Mouse (Mus musculus) spleen, adult 2 months (tissue): ENCODE measurements around the gene Ghdc. TPM values are rescaled to one million over a fixed set of nuclear protein-coding genes. Genes with fewer than 3 reads are reported as not detected.
A peak's percentile ranks its signal among the peaks of the same experiment; 100 is the strongest.

ENCODE experiments used
- DNase-seq, 2 experiments: peaks; one replicate each; pipeline versions ENCODE4 v3.0.0 to v3.0.0-alpha.2; 2012 to 2021; ENCODE audit warnings: low spot score in 2 of 2, low read depth in 1 of 2
- H3K27ac ChIP-seq: fragments of 200-500 bp; 2 replicates; pipeline ENCODE4 v1.5.1; 2012; ENCODE audit warnings: low read length, inconsistent platforms; ENCODE audit not compliant: insufficient read depth
- H3K27me3 ChIP-seq: fragments of 200-500 bp; 2 replicates; pipeline ENCODE4 v1.6.1; 2012; ENCODE audit warnings: mild to moderate bottlenecking, moderate library complexity, low read length, inconsistent platforms; ENCODE audit not compliant: control insufficient read depth, insufficient read depth
- H3K36me3 ChIP-seq: fragments of 200-500 bp; 2 replicates; pipeline ENCODE4 v1.6.1; 2012; ENCODE audit warnings: mild to moderate bottlenecking, low read length, inconsistent platforms; ENCODE audit not compliant: control insufficient read depth, insufficient read depth
- H3K4me1 ChIP-seq: fragments of 200-500 bp; 2 replicates; pipeline ENCODE4 v1.6.1; 2011; ENCODE audit warnings: inconsistent platforms; ENCODE audit not compliant: control insufficient read depth, insufficient read depth, insufficient read length
- H3K4me3 ChIP-seq: fragments of 200-500 bp; 2 replicates; pipeline ENCODE4 v1.5.1; 2011; ENCODE audit warnings: mild to moderate bottlenecking, inconsistent platforms; ENCODE audit not compliant: insufficient read depth, insufficient read length; ENCODE audit errors: extremely low read depth
- CTCF ChIP-seq: fragments of 200-500 bp; IDR thresholded peaks from 2 replicates; pipeline ENCODE4 v1.5.1; 2011; ENCODE audit warnings: mild to moderate bottlenecking, inconsistent platforms; ENCODE audit not compliant: insufficient read depth, insufficient read length, insufficient replicate concordance; ENCODE audit errors: extremely low read depth
- POLR2A ChIP-seq: fragments of 200-500 bp; IDR thresholded peaks from 2 replicates; pipeline ENCODE4 v1.6.1; 2011; ENCODE audit warnings: low read depth, low read length, inconsistent platforms
- WGBS: fragments of 180-500 bp; shearing (Covaris S2); methylation state at CpG from one replicate; pipeline ENCODE4 v1.1.7; 2018; 5-methylcytosine and 5-hydroxymethylcytosine counted together
- polyA plus RNA-seq: library from polyadenylated mRNA; depleted of rRNA; stranded (reverse); fragments of >200 nt; gene quantifications from 2 replicates; pipeline ENCODE4 v1.2.3, GENCODE M21; 2012

The Ghdc gene
- polyA plus RNA-seq, 1 experiment, result 7.8 TPM

- Histone ChIP-seq H3K27me3 (no peaks in the 10 kb centered on the region), H3K4me1 (no peaks in the 10 kb centered on the region; the same call in 1 of the 2 replicates), H3K27ac (no peak overlapping the region), H3K36me3 (no peaks in the 10 kb centered on the region), H3K4me3 (no peak overlapping the region)
- no peak for DNase-seq
- 66% methylated on average over 25 of the region's 25 CpGs for WGBS
- no peak for TF ChIP-seq POLR2A
- no peak for TF ChIP-seq CTCF
Measured at GRCm38 (mm10) chr11:100749469-100749868, 21.3 kb downstream of the Ghdc start.

- Histone ChIP-seq H3K4me1 (no peaks in the 10 kb centered on the region; the same call in 1 of the 2 replicates), H3K36me3 (no peaks in the 10 kb centered on the region), H3K27ac (no peak overlapping the region), H3K4me3 (no peak overlapping the region), H3K27me3 (no peaks in the 10 kb centered on the region)
- TF ChIP-seq CTCF, result no peak
- TF ChIP-seq POLR2A, result no peak
- WGBS, result 50% methylated on average over 4 of the region's 4 CpGs
- no peak for DNase-seq
Measured at GRCm38 (mm10) chr11:100748620-100749019, 22.1 kb downstream of the Ghdc start.

DNA sequence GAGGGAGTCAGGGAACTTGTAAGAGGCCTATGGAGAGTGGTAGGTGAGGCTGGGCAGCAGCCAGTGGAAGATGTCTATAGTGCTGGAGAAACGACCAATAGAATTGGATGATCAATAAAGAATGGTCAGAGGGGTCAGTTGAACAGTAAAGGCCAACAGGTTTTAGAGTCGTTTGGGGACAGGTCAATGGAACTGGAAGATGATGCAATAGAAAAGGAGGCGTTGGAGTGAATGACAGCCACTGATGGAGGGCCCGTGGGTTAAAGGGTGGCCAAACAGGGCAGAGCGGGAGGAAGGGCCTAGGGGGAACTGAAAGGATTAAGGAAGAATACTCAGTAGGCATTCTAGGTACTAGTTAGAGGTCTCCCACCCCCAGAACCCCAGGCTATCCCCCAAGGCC, 23.6 kb downstream of the Ghdc start:
- DNase-seq, result no peak
- H3K27me3 ChIP-seq, result no peaks in the 10 kb centered on the region
- no peak overlapping the region for H3K27ac ChIP-seq
- TF ChIP-seq CTCF (no peak), POLR2A (no peak)
- no peaks in the 10 kb centered on the region; the same call in 1 of the 2 replicates for H3K4me1 ChIP-seq
- no peak overlapping the region for H3K4me3 ChIP-seq
- 76% methylated on average over 5 of the region's 5 CpGs for WGBS
- no peaks in the 10 kb centered on the region for H3K36me3 ChIP-seq

DNA sequence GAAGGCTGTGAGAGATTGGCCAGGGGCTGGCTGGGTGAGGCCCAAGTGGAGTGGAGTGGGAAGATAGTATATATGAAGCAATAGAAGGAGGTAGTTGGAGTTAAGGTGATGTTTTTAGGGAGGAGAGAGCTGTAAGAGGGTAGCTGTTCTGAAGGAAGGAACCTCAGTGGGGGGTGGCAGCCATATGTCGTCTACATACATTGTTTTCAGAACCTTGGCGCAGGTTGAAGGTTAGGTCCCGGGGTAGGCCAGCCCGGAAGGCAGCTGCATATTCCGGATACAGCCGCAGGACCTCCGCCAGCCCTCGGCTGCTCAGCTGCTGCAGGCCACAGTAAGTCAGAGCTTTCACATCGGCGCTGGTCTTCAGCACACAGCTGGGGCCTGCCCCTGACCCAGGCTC, 24.2 kb downstream of the Ghdc start:
- no peaks in the 10 kb centered on the region; the same call in 1 of the 2 replicates for H3K4me1 ChIP-seq
- no peaks in the 10 kb centered on the region for H3K27me3 ChIP-seq
- no peak overlapping the region for H3K27ac ChIP-seq
- 91% methylated on average over 10 of the region's 10 CpGs for WGBS
- H3K36me3 ChIP-seq, result no peaks in the 10 kb centered on the region
- TF ChIP-seq POLR2A (no peak), CTCF (no peak)
- H3K4me3 ChIP-seq, result no peak overlapping the region
- DNase-seq, result no peak

- no peak overlapping the region for H3K4me3 ChIP-seq
- H3K36me3 ChIP-seq, result no peaks in the 10 kb centered on the region
- no peaks in the 10 kb centered on the region for H3K27me3 ChIP-seq
- TF ChIP-seq CTCF (peak; percentile 55; the same call in 1 of the 2 replicates), POLR2A (no peak)
- peak in 1 of 2 experiments; percentile 50 for DNase-seq
- no peaks in the 10 kb centered on the region; the same call in 1 of the 2 replicates for H3K4me1 ChIP-seq
- H3K27ac ChIP-seq, result no peak overlapping the region
- WGBS, result 20% methylated on average over 6 of the region's 6 CpGs
Measured at GRCm38 (mm10) chr11:100745085-100745484, 25.7 kb downstream of the Ghdc start.

DNA sequence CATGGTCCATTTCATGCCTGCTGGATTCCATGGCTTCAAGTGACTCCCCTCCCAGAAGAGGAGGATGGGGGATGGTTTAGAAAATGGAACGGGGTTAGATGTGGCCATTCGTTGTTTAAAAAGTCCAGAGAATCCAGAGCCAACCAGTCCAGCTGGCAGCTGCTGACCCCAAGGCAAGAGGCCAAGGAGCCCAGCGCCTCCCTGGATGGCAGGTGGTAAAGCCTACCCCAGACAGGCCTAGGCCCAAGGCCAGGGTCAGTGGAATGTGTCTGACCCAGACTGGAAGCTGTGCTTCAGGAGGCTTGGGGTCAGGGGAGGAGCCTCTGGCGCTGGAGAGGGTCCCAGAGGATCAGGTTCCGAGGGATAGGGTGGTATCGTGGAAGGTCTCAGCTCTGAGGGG, 29.4 kb downstream of the Ghdc start:
- WGBS, result 87% methylated on average over 6 of the region's 6 CpGs
- Histone ChIP-seq H3K4me1 (peaks cover 7% of the 10 kb centered on the region; the same call in 1 of the 2 replicates), H3K36me3 (no peaks in the 10 kb centered on the region), H3K27me3 (no peaks in the 10 kb centered on the region), H3K27ac (no peak overlapping the region), H3K4me3 (no peak overlapping the region)
- DNase-seq, result no peak
- no peak for TF ChIP-seq CTCF
- TF ChIP-seq POLR2A, result no peak

GRCm38 (mm10) chr11:100738749-100739148, 32.0 kb downstream of the Ghdc start:
- no peak for TF ChIP-seq POLR2A
- TF ChIP-seq CTCF, result no peak
- no peak for DNase-seq
- WGBS, result 28% methylated on average over 5 of the region's 5 CpGs
- no peak overlapping the region for H3K4me3 ChIP-seq
- peaks cover 18% of the 10 kb centered on the region; the same call in 1 of the 2 replicates for H3K4me1 ChIP-seq
- H3K27me3 ChIP-seq, result no peaks in the 10 kb centered on the region
- H3K27ac ChIP-seq, result no peak overlapping the region
- H3K36me3 ChIP-seq, result no peaks in the 10 kb centered on the region
